Mouse (Mus musculus): ENCODE measurements at regions not wholly inside any gene's neighbourhood (a gene's known extent, or its start where the extent isn't known, plus 50 kb on each side); places are given as distances from the start of the nearest gene placed in this dataset.

- no peak for DNase-seq (ENCODE audit: low read depth)
Measured at GRCm38 (mm10) chr1:138011581-138011980, 163.9 kb downstream of the Ptprc start.

DNA sequence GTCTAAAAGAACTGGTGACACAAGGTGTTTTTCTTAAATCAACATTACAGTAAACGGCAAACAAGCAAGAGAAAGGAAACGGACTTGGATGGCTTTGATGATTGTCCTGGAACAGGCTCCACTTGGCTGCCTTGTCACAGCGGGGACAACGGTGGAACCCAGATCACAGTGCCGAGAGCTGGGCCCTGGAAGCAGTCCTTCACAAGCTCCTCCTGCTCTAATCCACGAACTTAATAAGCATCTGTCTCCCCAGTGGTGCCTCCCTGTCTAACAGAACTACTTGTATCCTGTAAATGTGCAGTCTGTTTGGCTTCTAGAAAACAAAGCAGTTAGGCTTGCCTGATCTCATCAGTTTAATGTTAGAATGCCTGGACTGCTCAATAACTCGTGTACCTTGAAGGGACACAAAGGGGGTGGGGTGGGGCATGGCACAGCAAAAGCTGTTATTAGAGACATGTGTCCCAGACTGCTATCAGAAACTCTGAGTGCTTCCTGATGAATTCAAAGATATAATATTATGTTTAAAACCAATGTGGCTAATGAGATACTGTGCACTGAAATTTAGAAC is 164.5 kb downstream of the Ptprc start:
- DNase-seq (ENCODE audit: low read depth): no peak

GRCm38 (mm10) chr1:138006811-138007210 is 168.7 kb downstream of the Ptprc start:
- DNase-seq (ENCODE audit: low read depth): no peak

GRCm38 (mm10) chr1:138004319-138004718 is 171.2 kb downstream of the Ptprc start:
- no peak for DNase-seq (ENCODE audit: low read depth)

DNA sequence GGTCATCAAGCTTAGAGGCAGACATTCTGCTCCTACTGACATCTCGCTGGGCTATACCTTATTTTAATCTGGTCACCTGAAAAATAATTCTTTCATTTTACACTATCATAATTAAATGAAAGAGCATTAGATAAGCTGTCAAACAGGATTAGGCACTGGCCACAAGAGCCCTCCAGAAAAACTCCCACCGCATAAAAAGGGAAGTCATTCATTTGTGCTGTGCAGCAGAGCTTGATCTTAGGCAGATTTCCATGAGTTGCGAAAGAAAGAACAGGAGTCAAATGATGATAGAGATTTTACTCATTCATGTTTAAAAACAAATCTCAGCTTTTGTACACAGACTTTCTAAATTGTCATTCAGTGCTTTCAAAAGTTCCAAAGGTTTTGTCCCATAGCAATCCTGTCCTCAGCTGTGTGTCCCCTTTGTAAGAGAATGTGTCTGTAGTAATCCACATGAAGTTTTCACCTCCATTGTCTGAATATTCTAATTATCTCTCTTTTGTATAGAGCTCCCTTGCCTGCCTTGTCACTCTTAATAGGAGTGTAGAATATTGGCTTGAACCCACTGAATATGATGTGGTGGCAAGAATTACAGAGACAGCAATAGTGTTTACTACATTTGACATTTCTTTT is 176.1 kb downstream of the Ptprc start:
- no peak for DNase-seq (ENCODE audit: low read depth)

DNA sequence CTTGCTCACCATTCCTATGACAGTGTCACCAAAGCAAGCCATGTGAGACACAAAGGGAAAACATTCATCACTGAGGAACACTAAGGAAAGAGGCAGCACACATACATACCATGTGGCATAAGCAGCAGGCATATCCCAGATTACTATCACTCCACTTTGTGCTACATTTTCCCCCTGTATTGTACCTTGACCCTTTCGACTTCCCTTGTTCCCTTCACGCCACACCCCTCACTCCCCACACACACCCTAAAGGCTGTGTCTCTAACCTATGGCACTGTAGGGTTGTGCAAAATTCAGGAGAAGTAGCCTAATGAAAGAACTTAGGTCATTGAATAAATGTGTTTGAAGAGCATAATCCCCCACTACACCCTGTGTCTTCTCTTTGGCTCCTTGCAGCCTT is 179.5 kb downstream of the Ptprc start:
- DNase-seq (ENCODE audit: low read depth): no peak

- peak; percentile 46 for DNase-seq (ENCODE audit: low read depth)
Measured at GRCm38 (mm10) chr1:137991936-137992335, 183.6 kb downstream of the Ptprc start.

DNA sequence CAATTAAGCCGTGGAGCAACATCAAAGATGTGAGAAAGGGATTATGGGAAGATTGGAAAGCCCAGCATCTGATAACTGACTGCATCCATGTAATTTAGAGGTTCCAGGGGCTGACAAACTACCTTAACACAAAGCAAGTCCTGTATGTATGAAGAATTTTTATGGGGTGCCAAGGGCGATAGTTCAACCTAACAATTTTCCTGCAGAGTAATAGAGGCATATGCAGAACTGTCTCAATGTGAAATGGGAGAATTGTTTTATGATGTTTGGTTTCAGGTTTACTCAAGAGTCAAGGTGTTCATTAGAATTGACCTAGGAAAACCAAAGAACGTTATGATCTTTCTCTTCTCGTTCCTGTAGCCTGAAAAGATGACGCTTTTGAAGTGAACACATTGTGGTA is 184.1 kb downstream of the Ptprc start:
- no peak for DNase-seq (ENCODE audit: low read depth)

GRCm38 (mm10) chr1:137973406-137973805 is 202.1 kb downstream of the Ptprc start:
- no peak for DNase-seq (ENCODE audit: low read depth)

- no peak for DNase-seq (ENCODE audit: low read depth)
Measured at GRCm38 (mm10) chr1:137972620-137973350, 202.7 kb downstream of the Ptprc start.

DNA sequence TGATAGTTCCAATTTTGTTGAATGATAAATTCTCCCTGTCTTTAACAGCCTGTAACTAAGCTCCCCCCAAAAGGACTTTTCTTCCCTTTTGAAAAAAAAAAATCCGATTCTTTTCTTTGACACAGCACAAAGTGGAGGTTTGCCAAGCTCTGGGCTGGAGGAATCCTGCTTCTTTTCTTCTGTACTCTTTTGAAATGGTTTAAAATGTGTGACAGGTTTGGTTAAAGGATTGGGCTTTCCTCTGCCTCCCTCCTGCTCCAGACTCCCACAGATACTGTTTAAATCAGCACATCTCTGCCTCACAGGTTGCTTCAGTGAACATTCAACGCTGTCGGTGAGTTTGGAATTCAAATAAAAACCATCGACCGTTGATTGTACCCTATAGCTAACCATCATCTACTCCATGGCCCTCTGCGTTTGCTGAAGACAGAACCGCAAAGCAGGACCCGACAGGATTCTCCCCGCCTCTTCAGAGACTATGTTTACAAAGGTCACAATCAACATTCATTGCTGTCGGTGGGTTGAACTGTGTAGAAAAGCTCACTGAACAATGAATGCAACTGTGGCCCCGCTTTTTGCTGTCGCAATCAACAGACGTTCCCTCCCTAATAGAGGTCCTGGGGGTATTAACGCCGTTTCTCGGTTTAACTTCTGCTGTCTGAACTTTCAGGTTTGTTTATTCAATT is 209.2 kb downstream of the Ptprc start:
- DNase-seq (ENCODE audit: low read depth): no peak

DNA sequence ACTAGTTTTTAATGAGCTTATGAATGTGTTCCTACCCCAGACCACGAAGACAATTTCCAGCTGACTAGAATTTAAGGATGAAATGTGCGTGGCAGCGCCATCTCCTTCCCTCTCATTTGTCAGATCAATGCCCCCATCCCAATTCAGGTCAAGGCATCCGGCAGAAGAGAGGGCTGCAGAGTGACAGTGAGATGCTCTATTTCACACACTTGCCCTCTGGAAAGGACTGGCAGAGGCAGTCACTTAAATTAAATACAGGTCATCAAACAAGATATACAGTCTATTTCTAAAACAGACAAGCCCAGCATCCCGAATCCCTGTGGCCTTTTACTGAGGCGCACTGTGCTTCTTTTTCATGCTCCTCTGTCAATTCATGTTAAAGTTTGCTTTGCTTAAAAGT is 211.9 kb downstream of the Ptprc start:
- DNase-seq (ENCODE audit: low read depth): no peak

GRCm38 (mm10) chr1:137958040-137958439 is 217.5 kb downstream of the Ptprc start:
- no peak for DNase-seq (ENCODE audit: low read depth)

- DNase-seq (ENCODE audit: low read depth): no peak
Measured at GRCm38 (mm10) chr1:137955993-137956392, 219.5 kb downstream of the Ptprc start.

DNA sequence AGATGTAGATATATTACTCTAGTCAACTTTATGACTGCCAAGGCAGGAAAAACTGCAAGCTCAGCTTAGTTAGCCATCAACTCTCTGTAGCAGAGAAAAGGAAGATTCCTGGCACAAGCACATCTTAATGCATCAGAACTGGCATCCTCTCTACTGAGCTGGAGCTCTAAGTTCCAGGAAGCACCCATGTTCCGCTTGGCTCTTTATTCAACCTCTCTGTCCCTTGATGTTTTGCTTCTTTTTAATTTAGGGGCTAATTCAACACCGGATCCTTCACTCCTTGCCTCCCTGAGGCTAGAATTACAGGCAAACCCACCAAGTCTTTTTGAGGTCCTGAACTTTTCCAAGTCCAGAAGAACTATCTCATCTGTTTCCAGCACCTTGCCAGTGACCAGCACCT is 220.4 kb downstream of the Ptprc start:
- DNase-seq (ENCODE audit: low read depth): no peak

GRCm38 (mm10) chr1:137953369-137953768 is 222.1 kb downstream of the Ptprc start:
- DNase-seq (ENCODE audit: low read depth): no peak

GRCm38 (mm10) chr1:137952777-137953176 is 222.7 kb downstream of the Ptprc start:
- DNase-seq (ENCODE audit: low read depth): no peak

- DNase-seq (ENCODE audit: low read depth): no peak
Measured at GRCm38 (mm10) chr1:137947900-137948299, 227.6 kb downstream of the Ptprc start.

GRCm38 (mm10) chr1:137941776-137942522 is 233.6 kb downstream of the Ptprc start:
- no peak for DNase-seq (ENCODE audit: low read depth)

GRCm38 (mm10) chr1:137935746-137936145 is 239.8 kb downstream of the Ptprc start:
- DNase-seq (ENCODE audit: low read depth): no peak

DNA sequence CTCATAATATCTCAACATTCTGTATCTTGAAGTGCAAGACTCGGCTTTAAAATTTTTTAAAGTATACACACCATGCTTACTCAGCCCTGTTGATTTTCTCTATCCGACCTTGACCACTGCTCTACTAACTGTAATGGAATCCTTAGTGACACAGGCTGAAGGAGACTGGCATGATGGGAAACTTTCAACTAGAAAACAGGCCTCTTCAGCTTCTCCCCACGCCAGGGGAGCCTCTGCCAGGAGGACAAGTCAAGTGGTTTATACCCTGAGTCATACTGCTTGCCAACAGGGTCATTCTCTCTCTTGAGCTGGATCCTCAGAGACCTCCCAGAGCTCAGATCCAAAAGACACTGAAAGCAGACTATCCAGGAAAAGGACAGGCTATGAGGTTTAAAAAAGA is 245.7 kb downstream of the Ptprc start:
- no peak for DNase-seq (ENCODE audit: low read depth)

DNA sequence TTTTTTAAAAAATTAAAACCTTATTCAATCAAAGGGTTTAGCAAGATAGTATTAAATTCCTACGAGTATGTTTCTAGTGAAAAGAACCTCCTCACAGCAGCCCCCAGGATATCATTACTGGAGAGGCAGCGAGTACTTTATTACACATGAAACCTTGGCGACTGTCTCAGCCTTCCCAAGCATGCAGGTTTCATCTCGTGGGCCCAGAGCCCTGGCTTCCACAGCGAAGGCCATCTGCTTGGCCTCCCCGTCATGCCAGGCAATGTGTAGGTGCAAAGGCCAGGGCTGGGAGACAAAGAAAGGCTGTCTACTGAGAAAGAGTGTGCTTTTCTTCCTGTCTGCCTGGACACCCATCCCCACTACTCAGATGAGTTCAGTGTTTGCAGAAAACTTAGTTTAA is 247.0 kb downstream of the Ptprc start:
- no peak for DNase-seq (ENCODE audit: low read depth)

Measured in gonadal fat pad, adult 2 months (tissue).